Mouse (Mus musculus) liver, postnatal 0 days (tissue): ENCODE measurements around the gene Gm20388.

Experiments used
- CTCF ChIP-seq: sonication (generic); IDR thresholded peaks from 2 replicates; pipeline ENCODE4 v1.5.1; 2016; ENCODE audit warnings: antibody characterized with exemption, low read depth
- EP300 ChIP-seq: IDR thresholded peaks from 2 replicates; pipeline ENCODE4 v1.6.1; 2016; ENCODE audit warnings: antibody characterized with exemption, low read depth, mild to moderate bottlenecking

DNA sequence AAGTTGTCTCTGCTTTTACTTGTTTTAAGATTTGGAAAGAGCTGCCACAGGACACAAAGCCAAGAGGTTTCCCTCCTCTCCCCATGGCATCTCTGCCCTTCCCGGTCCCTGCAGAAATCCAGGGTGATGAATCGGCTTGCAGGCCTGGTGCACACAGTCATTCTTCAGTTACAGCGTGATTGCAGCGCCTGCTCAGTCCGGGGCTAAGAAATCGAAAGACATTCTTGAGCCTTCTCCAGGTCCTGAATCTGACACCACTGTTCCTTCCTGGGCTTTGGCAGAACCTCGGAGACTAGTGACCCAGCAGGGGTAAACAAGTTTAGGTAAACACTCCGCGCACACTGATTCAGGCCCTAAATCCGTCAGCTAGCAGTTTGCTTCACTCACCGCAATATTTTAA, 991.7 kb downstream of the Gm20388 start:
- TF ChIP-seq CTCF (no peak), EP300 (no peak)
